Mouse (Mus musculus) inflammation-experienced regulatory T-cells, adult 6 months (primary cell): Measurements from ENCODE around the gene Ttc7. TPM values are rescaled to one million over a fixed set of nuclear protein-coding genes. Genes with fewer than 3 reads are reported as not detected.

Source experiments
- polyA plus RNA-seq, 3 experiments: library from polyadenylated mRNA; unstranded; fragments of 100-300 nt; shearing (Covaris generic); gene quantifications; one replicate each; pipeline ENCODE4 v1.2.1; 2017

The Ttc7 gene
- polyA plus RNA-seq, 3 experiments from 2014 or later: 16.9 to 22.6 (median 20.6) TPM

Other genes with a start within 250 kb of the Ttc7 start
- 10 to 100 TPM in 1 of 3 experiments, 1 to 10 TPM in 2; 4.7 to 10.5 (median 8.6) TPM for gene Socs5, start 175.2 kb upstream of the Ttc7 start, polyA plus RNA-seq
- gene Mcfd2, start 17.0 kb upstream of the Ttc7 start, polyA plus RNA-seq: 10 to 100 TPM; 20.8 to 40.7 (median 37.4) TPM
- under 1 TPM in 1 of 3 experiments, not detected in 2; 0.43 TPM for gene Stpg4, start 144.9 kb downstream of the Ttc7 start, polyA plus RNA-seq
- gene Calm2, start 164.0 kb downstream of the Ttc7 start, polyA plus RNA-seq: 100 to 1,000 TPM; 610 to 787 (median 639) TPM